Mouse (Mus musculus): ENCODE results near the gene Acaa1b. TPM values are rescaled to one million over a fixed set of nuclear protein-coding genes. Genes with fewer than 3 reads are reported as not detected.

Gene Acaa1b
- polyA plus RNA-seq, 1 experiment from 2014 or later = 1.4 TPM

- Histone ChIP-seq H3K4me2 (replicated peaks; ENCODE audit: low read depth, low read length) (peak overlapping the region; percentile 81), H3K4me1 (replicated peaks; ENCODE audit: control insufficient read depth, insufficient read depth, low read length) (0 out of 2 replicates have a peak, but pooled peaks cover 2% of the 10 kb centered on the region), H3K27me3 (ENCODE audit: control insufficient read depth, insufficient read depth, low read length) (0 out of 2 replicates have a peak, but pooled peaks cover 2% of the 10 kb centered on the region), H3K9ac (ENCODE audit: low read depth, low read length) (peak overlapping the region; percentile 49), H3K36me3 (ENCODE audit: control insufficient read depth, insufficient read depth, low read length) (no peaks in the 10 kb centered on the region), H3K27ac (ENCODE audit: low read depth, low read length) (no peak overlapping the region), H3K9me3 (ENCODE audit: control insufficient read depth, low read length) (no peaks in the 10 kb centered on the region), H3K4me3 (ENCODE audit: low read depth, low read length) (peak overlapping the region; percentile 63)
- no peak for DNase-seq (ENCODE audit: low spot score)
- ATAC-seq (ENCODE audit: low FRiP score) = no peak
- WGBS = 2% methylated on average over 19 of the region's 19 CpGs
These were observed 54.1 kb downstream of the Acaa1b start for GRCm38 (mm10) chr9:119102783-119103113.

GRCm38 (mm10) chr9:119101992-119102782 is 54.7 kb downstream of the Acaa1b start, which contains the start of gene Dlec1:
Dlec1 (plus strand) TSS chr9:119102478.
- WGBS = 3% methylated on average over 44 of the region's 44 CpGs
- Histone ChIP-seq H3K27me3 (ENCODE audit: control insufficient read depth, insufficient read depth, low read length) (0 out of 2 replicates have a peak, but pooled peaks cover 2% of the 10 kb centered on the region), H3K9ac (ENCODE audit: low read depth, low read length) (peak within 1 kb of the TSS; percentile 49), H3K4me2 (replicated peaks; ENCODE audit: low read depth, low read length) (peak within 1 kb of the TSS; percentile 81), H3K27ac (ENCODE audit: low read depth, low read length) (no peak within 1 kb of the TSS), H3K4me3 (ENCODE audit: low read depth, low read length) (peak within 1 kb of the TSS; percentile 63), H3K9me3 (ENCODE audit: control insufficient read depth, low read length) (no peaks in the 10 kb centered on the region), H3K36me3 (ENCODE audit: control insufficient read depth, insufficient read depth, low read length) (no peaks in the 10 kb centered on the region), H3K4me1 (replicated peaks; ENCODE audit: control insufficient read depth, insufficient read depth, low read length) (0 out of 2 replicates have a peak, but pooled peaks cover 2% of the 10 kb centered on the region)
- ATAC-seq (ENCODE audit: low FRiP score) = peak; percentile 87
- peak; percentile 89 for DNase-seq (ENCODE audit: low spot score)

- ATAC-seq (ENCODE audit: low FRiP score) = peak; percentile 66; the same call in 1 of the 2 replicates
- 16% methylated on average over 15 of the region's 15 CpGs for WGBS
- Histone ChIP-seq H3K9ac (ENCODE audit: low read depth, low read length) (no peak overlapping the region), H3K36me3 (ENCODE audit: control insufficient read depth, insufficient read depth, low read length) (no peaks in the 10 kb centered on the region), H3K4me2 (replicated peaks; ENCODE audit: low read depth, low read length) (no peak overlapping the region), H3K9me3 (ENCODE audit: control insufficient read depth, low read length) (no peaks in the 10 kb centered on the region), H3K4me1 (replicated peaks; ENCODE audit: control insufficient read depth, insufficient read depth, low read length) (0 out of 2 replicates have a peak, but pooled peaks cover 2% of the 10 kb centered on the region), H3K27me3 (ENCODE audit: control insufficient read depth, insufficient read depth, low read length) (0 out of 2 replicates have a peak, but pooled peaks cover 2% of the 10 kb centered on the region), H3K27ac (ENCODE audit: low read depth, low read length) (no peak overlapping the region), H3K4me3 (ENCODE audit: low read depth, low read length) (no peak overlapping the region)
- peak; percentile 57 for DNase-seq (ENCODE audit: low spot score)
These were observed 56.6 kb downstream of the Acaa1b start for GRCm38 (mm10) chr9:119100177-119100898.

Other genes starting within 250 kb of the Acaa1b start
- 8.1 TPM in 2 replicates for gene Ctdspl, start 230.6 kb downstream of the Acaa1b start, polyA plus RNA-seq (2014; fragmentation: Nextera tagmentation; extraction: Ambion mirVana)
- gene Vill, start 104.3 kb downstream of the Acaa1b start, polyA plus RNA-seq (2014; fragmentation: Nextera tagmentation; extraction: Ambion mirVana) = 7.5 and 8.8 TPM in 2 replicates
- 27.7 and 28.8 TPM in 2 replicates for gene Plcd1, start 63.6 kb downstream of the Acaa1b start, polyA plus RNA-seq (2014; fragmentation: Nextera tagmentation; extraction: Ambion mirVana)
- 1.4 and 2.1 TPM in 2 replicates for gene Dlec1, start 54.6 kb downstream of the Acaa1b start, polyA plus RNA-seq (2014; fragmentation: Nextera tagmentation; extraction: Ambion mirVana)
- gene Gm47289, start 2.1 kb upstream of the Acaa1b start, polyA plus RNA-seq (2014; fragmentation: Nextera tagmentation; extraction: Ambion mirVana) = not detected in 2 replicates
- not detected in 2 replicates for gene Slc22a13, start 52.0 kb upstream of the Acaa1b start, polyA plus RNA-seq (2014; fragmentation: Nextera tagmentation; extraction: Ambion mirVana)
- gene Oxsr1, start 165.3 kb upstream of the Acaa1b start, polyA plus RNA-seq (2014; fragmentation: Nextera tagmentation; extraction: Ambion mirVana) = 15.6 and 17.1 TPM in 2 replicates
- gene Acaa1a, start 182.6 kb upstream of the Acaa1b start, polyA plus RNA-seq (2014; fragmentation: Nextera tagmentation; extraction: Ambion mirVana) = 55.2 and 62.6 TPM in 2 replicates
- gene Myd88, start 184.3 kb upstream of the Acaa1b start, polyA plus RNA-seq (2014; fragmentation: Nextera tagmentation; extraction: Ambion mirVana) = 5.7 and 7.4 TPM in 2 replicates
- gene Xylb, start 200.3 kb upstream of the Acaa1b start, polyA plus RNA-seq (2014; fragmentation: Nextera tagmentation; extraction: Ambion mirVana) = 4.6 and 5.4 TPM in 2 replicates
- gene Slc22a14, start 208.5 kb upstream of the Acaa1b start, polyA plus RNA-seq (2014; fragmentation: Nextera tagmentation; extraction: Ambion mirVana) = not detected in 2 replicates
- 75.9 and 83.3 TPM in 2 replicates for gene Acvr2b, start 245.0 kb upstream of the Acaa1b start, polyA plus RNA-seq (2014; fragmentation: Nextera tagmentation; extraction: Ambion mirVana)

Data from hindbrain, embryonic 11.5 days (tissue).